Mouse (Mus musculus): ENCODE measurements around the gene Rph3al. TPM values are rescaled to one million over a fixed set of nuclear protein-coding genes. Genes with fewer than 3 reads are reported as not detected.
A peak's percentile ranks its signal among the peaks of the same experiment; 100 is the strongest.

Rph3al gene
- polyA plus RNA-seq, 1 experiment from 2014 or later, result 14.5 TPM

DNA sequence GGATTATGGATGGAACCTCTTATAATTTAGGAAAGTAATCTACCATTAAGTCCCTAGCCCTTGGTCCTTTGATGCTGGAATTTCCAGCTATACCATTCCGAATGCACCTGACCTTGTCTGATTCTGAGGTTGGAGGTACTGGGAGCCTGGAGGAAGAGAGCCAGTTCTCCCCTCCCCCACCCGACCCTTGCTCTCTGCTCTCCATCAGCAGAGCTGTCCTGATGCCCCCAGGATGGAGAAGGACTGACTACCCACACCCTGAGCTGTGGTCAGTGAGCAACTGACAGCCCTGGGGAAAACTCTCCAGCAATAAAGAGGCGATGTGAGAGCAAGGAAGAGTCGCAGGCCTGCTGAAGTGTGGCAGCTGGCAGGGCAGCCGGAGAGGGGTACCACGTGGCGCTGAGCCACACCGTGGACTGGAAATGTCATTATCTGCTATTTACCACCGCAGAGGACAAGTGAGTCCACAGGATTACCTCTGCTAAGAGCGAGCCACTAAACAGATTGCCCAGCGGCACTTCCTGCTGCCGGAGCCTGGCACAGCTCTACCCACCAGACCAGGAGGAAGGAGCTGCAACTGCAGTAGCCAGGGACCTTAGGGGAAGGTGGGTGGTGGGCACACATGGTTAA lies 43.3 kb downstream of the Rph3al start:
- Histone ChIP-seq H3K27ac (no peak overlapping the region), H3K4me3 (replicated peaks; ENCODE audit: low read depth, low read length) (no peak overlapping the region), H3K9me3 (replicated peaks; ENCODE audit: low read length) (no peaks in the 10 kb centered on the region), H3K36me3 (ENCODE audit: insufficient read depth, low read length) (no peaks in the 10 kb centered on the region), H3K9ac (ENCODE audit: low read depth, low read length) (no peak overlapping the region), H3K4me1 (replicated peaks; ENCODE audit: insufficient read depth, low read length) (peaks cover 5% of the 10 kb centered on the region; the same call in 1 of the 2 replicates), H3K4me2 (ENCODE audit: low read length) (no peak overlapping the region), H3K27me3 (ENCODE audit: insufficient read depth, low read length) (no peaks in the 10 kb centered on the region)
- peak; percentile 18 for DNase-seq (ENCODE audit: low spot score)
- TF ChIP-seq CTCF (IDR thresholded peaks at IDR 0.05; ENCODE audit: low read depth), result no peak
- WGBS, result 51% methylated on average over 12 of the region's 12 CpGs
- ATAC-seq (replicated peaks; ENCODE audit: low FRiP score, low read depth), result peak; percentile 62

DNA sequence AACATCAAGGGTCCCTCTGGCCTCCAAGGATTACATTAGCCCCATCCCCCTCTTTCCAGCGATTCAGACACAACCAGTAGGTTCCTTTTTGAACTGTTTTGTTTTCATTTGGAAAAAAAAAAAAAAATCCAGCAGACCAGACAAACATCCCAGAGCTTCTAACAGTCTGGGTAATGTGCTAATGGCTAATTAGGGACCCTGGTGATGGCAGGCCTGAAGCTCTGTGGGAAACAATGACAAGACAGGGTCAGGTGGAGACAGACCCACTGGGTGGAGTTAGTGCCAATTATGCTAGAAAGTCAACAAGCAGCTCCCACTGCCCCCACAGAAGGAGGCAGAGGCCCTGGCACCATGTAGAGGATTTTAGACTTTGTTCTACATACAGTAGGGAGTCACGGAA lies 44.3 kb downstream of the Rph3al start:
- 50% methylated on average over 2 of the region's 2 CpGs for WGBS
- H3K27me3 ChIP-seq (ENCODE audit: insufficient read depth, low read length), result no peaks in the 10 kb centered on the region
- ATAC-seq (replicated peaks; ENCODE audit: low FRiP score, low read depth) (no peak), DNase-seq (ENCODE audit: low spot score) (no peak)
- no peaks in the 10 kb centered on the region for H3K36me3 ChIP-seq (ENCODE audit: insufficient read depth, low read length)
- H3K9me3 ChIP-seq (replicated peaks; ENCODE audit: low read length), result no peaks in the 10 kb centered on the region
- no peak overlapping the region for H3K27ac ChIP-seq
- no peak for TF ChIP-seq CTCF (IDR thresholded peaks at IDR 0.05; ENCODE audit: low read depth)
- no peak overlapping the region for H3K9ac ChIP-seq (ENCODE audit: low read depth, low read length)
- H3K4me1 ChIP-seq (replicated peaks; ENCODE audit: insufficient read depth, low read length), result peaks cover 5% of the 10 kb centered on the region; the same call in 1 of the 2 replicates
- no peak overlapping the region for H3K4me3 ChIP-seq (replicated peaks; ENCODE audit: low read depth, low read length)
- H3K4me2 ChIP-seq (ENCODE audit: low read length), result no peak overlapping the region

DNA sequence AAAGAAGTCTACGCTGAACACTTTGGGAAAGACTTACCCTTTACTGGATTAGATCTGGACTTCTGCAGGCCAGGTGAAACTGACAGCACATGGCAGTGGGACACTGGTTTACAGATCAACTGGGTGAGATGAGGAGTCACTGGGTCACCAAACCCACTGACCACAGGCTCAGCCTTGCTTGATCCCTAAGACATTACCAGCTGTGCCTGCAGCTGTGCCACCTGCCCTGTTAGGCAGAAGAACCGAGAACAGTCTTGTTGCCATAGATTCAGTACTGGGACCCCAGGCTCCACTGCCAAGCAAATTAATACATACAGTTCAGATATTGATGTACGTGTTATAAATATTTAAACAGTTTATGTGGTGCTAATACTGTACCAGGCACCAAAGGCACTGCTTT lies 50.9 kb downstream of the Rph3al start:
- Histone ChIP-seq H3K27ac (no peak overlapping the region), H3K4me3 (replicated peaks; ENCODE audit: low read depth, low read length) (no peak overlapping the region), H3K36me3 (ENCODE audit: insufficient read depth, low read length) (no peaks in the 10 kb centered on the region), H3K4me2 (ENCODE audit: low read length) (no peak overlapping the region), H3K9ac (ENCODE audit: low read depth, low read length) (no peak overlapping the region), H3K4me1 (replicated peaks; ENCODE audit: insufficient read depth, low read length) (no peaks in the 10 kb centered on the region), H3K27me3 (ENCODE audit: insufficient read depth, low read length) (no peaks in the 10 kb centered on the region), H3K9me3 (replicated peaks; ENCODE audit: low read length) (no peaks in the 10 kb centered on the region)
- ATAC-seq (replicated peaks; ENCODE audit: low FRiP score, low read depth) (no peak), DNase-seq (ENCODE audit: low spot score) (no peak)
- WGBS, result 88% methylated on average over 3 of the region's 3 CpGs
- no peak for TF ChIP-seq CTCF (IDR thresholded peaks at IDR 0.05; ENCODE audit: low read depth)

DNA sequence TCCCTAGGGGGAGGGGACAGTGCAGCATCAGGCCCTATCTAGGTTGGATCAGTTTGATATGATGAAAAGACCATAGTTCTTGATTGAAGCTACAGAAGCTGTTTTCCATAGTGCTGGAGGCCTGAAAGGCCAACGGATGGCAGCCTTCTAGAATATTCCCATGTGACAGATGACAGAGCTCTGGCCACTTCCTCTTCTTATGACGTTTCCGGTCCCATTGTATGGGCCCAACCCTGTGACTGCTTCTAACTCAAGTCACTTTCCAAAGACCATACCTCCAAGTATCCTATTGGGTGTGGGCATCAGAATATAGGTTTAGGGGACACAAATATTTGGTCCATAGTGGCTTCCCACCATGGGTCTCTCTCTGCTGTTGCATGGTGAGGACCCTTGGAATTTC lies 57.0 kb downstream of the Rph3al start:
- 86% methylated on average over 3 of the region's 3 CpGs for WGBS

DNA sequence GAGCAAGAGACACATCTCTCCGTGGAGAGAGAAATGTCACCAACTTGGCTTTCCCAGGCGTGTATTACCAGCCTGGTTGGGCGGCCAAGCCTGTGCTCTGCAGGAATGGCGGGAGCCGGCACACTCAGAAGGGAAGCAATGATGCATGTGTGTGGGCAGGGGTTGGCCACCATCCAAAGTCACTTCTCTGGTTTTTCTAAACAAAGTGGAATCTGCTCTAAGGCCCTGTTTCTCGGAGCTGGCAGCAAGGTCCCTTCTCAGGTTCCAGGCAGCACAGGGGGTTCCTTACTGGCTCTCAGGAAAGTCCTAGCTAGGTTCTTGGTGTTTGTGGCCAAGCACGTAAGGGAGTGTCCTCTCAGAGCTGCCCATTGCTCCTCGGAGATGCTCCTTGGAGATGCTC lies 58.2 kb downstream of the Rph3al start:
- Histone ChIP-seq H3K4me1 (replicated peaks; ENCODE audit: insufficient read depth, low read length) (peaks cover 13% of the 10 kb centered on the region), H3K4me2 (ENCODE audit: low read length) (no peak overlapping the region), H3K27me3 (ENCODE audit: insufficient read depth, low read length) (no peaks in the 10 kb centered on the region), H3K27ac (peak overlapping the region; percentile 62; the same call in 1 of the 2 replicates), H3K9ac (ENCODE audit: low read depth, low read length) (no peak overlapping the region), H3K4me3 (replicated peaks; ENCODE audit: low read depth, low read length) (no peak overlapping the region), H3K9me3 (replicated peaks; ENCODE audit: low read length) (no peaks in the 10 kb centered on the region), H3K36me3 (ENCODE audit: insufficient read depth, low read length) (no peaks in the 10 kb centered on the region)
- TF ChIP-seq CTCF (IDR thresholded peaks at IDR 0.05; ENCODE audit: low read depth), result no peak
- DNase-seq (ENCODE audit: low spot score) (peak; percentile 87), ATAC-seq (replicated peaks; ENCODE audit: low FRiP score, low read depth) (peak; percentile 49; the same call in 1 of the 2 replicates)
- 30% methylated on average over 8 of the region's 8 CpGs for WGBS

More for the DNA sequence above, 57.0 kb downstream of the Rph3al start:
- Histone ChIP-seq H3K36me3 (ENCODE audit: insufficient read depth, low read length) (no peaks in the 10 kb centered on the region), H3K4me2 (ENCODE audit: low read length) (no peak overlapping the region), H3K27ac (no peak overlapping the region), H3K4me1 (replicated peaks; ENCODE audit: insufficient read depth, low read length) (peaks cover 13% of the 10 kb centered on the region), H3K4me3 (replicated peaks; ENCODE audit: low read depth, low read length) (no peak overlapping the region), H3K9me3 (replicated peaks; ENCODE audit: low read length) (no peaks in the 10 kb centered on the region), H3K27me3 (ENCODE audit: insufficient read depth, low read length) (no peaks in the 10 kb centered on the region), H3K9ac (ENCODE audit: low read depth, low read length) (no peak overlapping the region)
- TF ChIP-seq CTCF (IDR thresholded peaks at IDR 0.05; ENCODE audit: low read depth), result no peak
- ATAC-seq (replicated peaks; ENCODE audit: low FRiP score, low read depth) (no peak), DNase-seq (ENCODE audit: low spot score) (no peak)

DNA sequence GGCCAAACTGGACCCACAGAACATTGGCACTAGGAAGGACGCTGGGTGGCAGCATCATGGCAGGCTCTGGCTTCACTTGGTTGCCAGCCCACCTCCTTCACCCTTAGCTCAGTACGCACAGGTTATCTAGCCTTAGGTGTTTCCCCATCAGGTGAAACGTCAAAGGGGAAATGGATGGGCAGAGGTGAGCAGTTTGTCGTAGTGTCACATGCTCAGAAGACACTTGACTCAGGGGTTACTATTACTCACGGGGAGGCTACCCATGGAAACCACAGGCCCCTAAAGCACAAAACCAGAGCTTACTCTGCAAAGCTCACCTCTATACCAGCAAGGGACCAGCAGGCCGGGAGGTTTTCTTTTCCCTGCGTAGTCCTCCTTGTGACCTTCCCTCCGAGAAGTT lies 59.8 kb downstream of the Rph3al start:
- 91% methylated on average over 8 of the region's 8 CpGs for WGBS
- no peaks in the 10 kb centered on the region for H3K9me3 ChIP-seq (replicated peaks; ENCODE audit: low read length)
- ATAC-seq (replicated peaks; ENCODE audit: low FRiP score, low read depth), result no peak
- no peak overlapping the region for H3K9ac ChIP-seq (ENCODE audit: low read depth, low read length)
- TF ChIP-seq CTCF (IDR thresholded peaks at IDR 0.05; ENCODE audit: low read depth), result no peak
- no peaks in the 10 kb centered on the region for H3K27me3 ChIP-seq (ENCODE audit: insufficient read depth, low read length)
- H3K27ac ChIP-seq, result no peak overlapping the region
- no peak for DNase-seq (ENCODE audit: low spot score)
- H3K4me1 ChIP-seq (replicated peaks; ENCODE audit: insufficient read depth, low read length), result peaks cover 13% of the 10 kb centered on the region
- no peaks in the 10 kb centered on the region for H3K36me3 ChIP-seq (ENCODE audit: insufficient read depth, low read length)
- no peak overlapping the region for H3K4me2 ChIP-seq (ENCODE audit: low read length)
- no peak overlapping the region for H3K4me3 ChIP-seq (replicated peaks; ENCODE audit: low read depth, low read length)

Data from kidney, postnatal 0 days (tissue).